Mouse (Mus musculus): Measurements from ENCODE around the gene 1700022I11Rik.
"Not testable (repeated sequence)": the region's sequence is repeated elsewhere in the genome, so short reads cannot be mapped to it uniquely, and the experiment has no call there.

The 1700022I11Rik gene

GRCm38 (mm10) chr4:42951206-42952195 lies 17.9 kb upstream of the 1700022I11Rik start:
- DNase-seq (ENCODE audit: low spot score): no peak

- no peak for DNase-seq (ENCODE audit: low spot score)
These were observed 16.8 kb upstream of the 1700022I11Rik start for GRCm38 (mm10) chr4:42952563-42952962.

- no peak for DNase-seq (ENCODE audit: low spot score)
These were observed 15.8 kb upstream of the 1700022I11Rik start for GRCm38 (mm10) chr4:42953435-42954094.

GRCm38 (mm10) chr4:42954297-42954696 lies 15.1 kb upstream of the 1700022I11Rik start:
- DNase-seq (ENCODE audit: low spot score): peak; percentile 67

GRCm38 (mm10) chr4:42955200-42955599 lies 14.2 kb upstream of the 1700022I11Rik start:
- no peak for DNase-seq (ENCODE audit: low spot score)

- no peak for DNase-seq (ENCODE audit: low spot score)
These were observed 12.8 kb upstream of the 1700022I11Rik start for GRCm38 (mm10) chr4:42956581-42956980.

GRCm38 (mm10) chr4:42957306-42957705 lies 12.1 kb upstream of the 1700022I11Rik start:
- no peak for DNase-seq (ENCODE audit: low spot score)

GRCm38 (mm10) chr4:42957979-42958378 lies 11.4 kb upstream of the 1700022I11Rik start:
- no peak for DNase-seq (ENCODE audit: low spot score)

GRCm38 (mm10) chr4:42958942-42959341 lies 10.5 kb upstream of the 1700022I11Rik start:
- no peak for DNase-seq (ENCODE audit: low spot score)

GRCm38 (mm10) chr4:42959382-42959781 lies 10.0 kb upstream of the 1700022I11Rik start:
- no peak for DNase-seq (ENCODE audit: low spot score)

- DNase-seq (ENCODE audit: low spot score): peak; percentile 31
These were observed 7.8 kb upstream of the 1700022I11Rik start for GRCm38 (mm10) chr4:42961592-42961991.

- DNase-seq (ENCODE audit: low spot score): no peak
These were observed 5.9 kb upstream of the 1700022I11Rik start for GRCm38 (mm10) chr4:42963480-42963879.

GRCm38 (mm10) chr4:42965039-42965719 lies 4.2 kb upstream of the 1700022I11Rik start:
- peak; percentile 29 for DNase-seq (ENCODE audit: low spot score)

GRCm38 (mm10) chr4:42972952-42973351 lies 3.5 kb downstream of the 1700022I11Rik start:
- DNase-seq (ENCODE audit: low spot score): no peak

- DNase-seq (ENCODE audit: low spot score): no peak
These were observed 4.5 kb downstream of the 1700022I11Rik start for GRCm38 (mm10) chr4:42973868-42974267.

GRCm38 (mm10) chr4:42978062-42978461 lies 8.7 kb downstream of the 1700022I11Rik start:
- no peak for DNase-seq (ENCODE audit: low spot score)

GRCm38 (mm10) chr4:42980467-42980866 lies 11.1 kb downstream of the 1700022I11Rik start:
- not testable (repeated sequence) for DNase-seq (ENCODE audit: low spot score)

GRCm38 (mm10) chr4:42988296-42988695 lies 18.9 kb downstream of the 1700022I11Rik start:
- no peak for DNase-seq (ENCODE audit: low spot score)

- no peak for DNase-seq (ENCODE audit: low spot score)
These were observed 28.6 kb downstream of the 1700022I11Rik start for GRCm38 (mm10) chr4:42998022-42998421.

GRCm38 (mm10) chr4:42999451-43000140 lies 30.2 kb downstream of the 1700022I11Rik start:
- DNase-seq (ENCODE audit: low spot score): peak; percentile 70

GRCm38 (mm10) chr4:43000141-43000986 lies 31.0 kb downstream of the 1700022I11Rik start, which contains the start of gene Vcp:
Gene Vcp (minus strand): TSS chr4:43000507.
- DNase-seq (ENCODE audit: low spot score): peak; percentile 95

Measured in urinary bladder, postnatal 25 days (tissue).